Mouse (Mus musculus) embryonic facial prominence, embryonic 13.5 days (tissue): Measurements from ENCODE around the gene Fam102a. TPM values are rescaled to one million over a fixed set of nuclear protein-coding genes. Genes with fewer than 3 reads are reported as not detected.

Experiments used
- ATAC-seq: fragments of 200-750 bp; cut with Nextera tagmentation; 2 replicates; pipeline ENCODE4 v1.8.0; 2017; ENCODE audit warnings: low read depth; ENCODE audit not compliant: insufficient number of reproducible peaks, insufficient read depth, low FRiP score, low TSS enrichment
- H3K27ac ChIP-seq: fragments of 300-500 bp; sonication (generic); 2 replicates; pipeline ENCODE4 v1.5.1; 2015; ENCODE audit warnings: moderate library complexity, mild to moderate bottlenecking, inconsistent platforms
- H3K27me3 ChIP-seq: fragments of 300-500 bp; sonication (generic); 2 replicates; pipeline ENCODE4 v1.6.1; 2015; ENCODE audit warnings: mild to moderate bottlenecking, inconsistent platforms
- H3K36me3 ChIP-seq: fragments of 300-500 bp; sonication (generic); 2 replicates; pipeline ENCODE4 v1.6.1; 2015; ENCODE audit warnings: mild to moderate bottlenecking, inconsistent platforms
- H3K4me1 ChIP-seq: fragments of 300-500 bp; sonication (generic); 2 replicates; pipeline ENCODE4 v1.6.1; 2015; ENCODE audit warnings: inconsistent platforms
- H3K4me2 ChIP-seq: fragments of 300-500 bp; sonication (generic); 2 replicates; pipeline ENCODE4 v1.6.1; 2015; ENCODE audit warnings: moderate library complexity, mild to moderate bottlenecking, inconsistent platforms
- H3K4me3 ChIP-seq: fragments of 300-500 bp; sonication (generic); 2 replicates; pipeline ENCODE4 v1.5.1; 2015; ENCODE audit warnings: mild to moderate bottlenecking, inconsistent platforms
- H3K9ac ChIP-seq: fragments of 300-500 bp; sonication (generic); 2 replicates; pipeline ENCODE4 v1.6.1; 2015; ENCODE audit warnings: mild to moderate bottlenecking, inconsistent platforms
- H3K9me3 ChIP-seq: fragments of 300-500 bp; sonication (generic); 2 replicates; pipeline ENCODE4 v1.6.1; 2016; ENCODE audit warnings: inconsistent platforms
- WGBS: fragments of 180-500 bp; shearing (Covaris S2); methylation state at CpG from one replicate; pipeline ENCODE4 v1.1.7; 2015; ENCODE audit warnings: mixed read lengths; 5-methylcytosine and 5-hydroxymethylcytosine counted together
- polyA plus RNA-seq: library from polyadenylated mRNA; unstranded; fragments of >200 nt; fragmentation: Nextera tagmentation; extraction: Ambion mirVana; gene quantifications from 2 replicates; pipeline ENCODE4 v1.2.1, GENCODE M21; 2015

Fam102a gene
- polyA plus RNA-seq, 1 experiment from 2014 or later = 15.5 TPM

DNA sequence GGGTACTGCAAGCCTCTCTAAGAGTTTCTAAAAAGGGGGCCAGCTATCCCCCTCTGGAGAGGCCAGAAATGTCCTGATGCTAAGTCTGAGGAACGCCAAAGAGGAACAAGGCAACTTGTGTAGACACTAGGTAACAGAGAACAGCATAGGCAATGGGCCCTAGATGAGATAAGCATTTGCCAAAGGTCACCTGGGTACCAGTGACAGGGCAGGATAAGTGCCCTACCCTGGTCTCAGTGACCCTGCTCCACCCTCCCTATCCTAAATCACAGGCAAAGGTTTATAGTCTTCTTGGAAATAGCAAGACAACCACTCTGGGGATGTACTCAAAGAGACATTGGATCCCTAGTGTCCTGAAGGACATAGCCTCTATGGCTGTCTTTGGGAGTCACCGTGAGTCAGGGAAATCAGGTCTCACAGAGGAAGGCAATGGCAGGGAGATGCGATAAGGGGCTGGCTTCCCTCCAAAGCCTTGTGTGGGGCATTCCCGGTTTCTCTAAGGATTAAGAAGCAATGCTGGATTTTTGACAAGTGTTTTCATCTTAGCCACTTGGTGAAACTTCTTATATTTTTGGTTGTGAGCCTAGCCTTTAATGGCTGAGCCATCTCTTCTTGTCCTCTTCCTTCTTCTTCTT is 17.8 kb upstream of the Fam102a start:
- ATAC-seq = no peak
- Histone ChIP-seq H3K4me3 (no peak overlapping the region), H3K36me3 (no peaks in the 10 kb centered on the region), H3K4me2 (no peak overlapping the region), H3K27ac (no peak overlapping the region), H3K9ac (no peak overlapping the region), H3K4me1 (peaks cover 8% of the 10 kb centered on the region; the same call in 1 of the 2 replicates), H3K27me3 (no peaks in the 10 kb centered on the region), H3K9me3 (no peaks in the 10 kb centered on the region)
- WGBS = 93% methylated on average over 4 of the region's 4 CpGs

DNA sequence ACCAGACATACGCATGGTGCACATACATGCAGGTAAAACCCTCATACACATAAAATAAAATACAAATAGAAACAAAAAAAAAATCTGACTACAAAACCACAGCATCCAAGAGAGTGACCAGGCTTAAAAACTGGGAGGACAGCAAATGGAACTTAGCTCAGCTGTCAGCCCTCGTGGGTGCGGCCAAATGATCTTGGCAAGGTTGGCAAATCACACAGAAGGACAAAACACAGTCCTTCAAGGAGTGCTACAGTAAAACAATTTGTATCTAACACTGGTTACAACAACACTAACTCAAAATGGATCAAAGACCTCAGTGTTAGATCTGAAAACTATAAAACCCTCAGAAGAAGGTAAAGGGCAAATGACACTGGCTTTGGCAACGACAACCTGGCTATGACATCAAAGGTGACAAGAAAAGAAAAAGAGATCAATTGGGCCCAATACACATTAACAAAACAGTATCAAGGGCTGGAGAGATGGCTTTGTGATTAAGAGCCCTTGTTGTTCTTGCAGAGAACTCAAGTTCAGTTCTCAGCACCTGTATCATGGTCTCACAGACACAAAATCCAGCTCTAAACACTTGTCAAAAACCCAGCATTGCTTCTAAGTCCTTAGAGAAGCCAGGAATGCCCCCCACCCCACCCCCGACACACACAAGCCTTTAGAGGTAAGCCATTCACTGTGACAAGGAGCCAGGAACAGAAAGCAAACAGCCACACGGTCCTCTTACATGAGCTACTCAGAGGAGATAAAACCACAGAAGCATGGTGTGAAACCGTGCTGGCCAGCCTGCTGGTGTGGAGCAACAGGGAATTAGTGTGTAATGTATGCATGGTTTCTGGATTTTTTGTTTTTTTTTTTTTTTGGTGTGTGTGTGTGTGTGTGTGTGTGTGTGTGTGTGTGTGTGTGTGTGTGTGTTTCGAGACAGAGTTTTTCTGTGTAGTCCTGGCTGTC is 14.8 kb upstream of the Fam102a start:
- no peak overlapping the region for H3K27ac ChIP-seq
- no peaks in the 10 kb centered on the region for H3K36me3 ChIP-seq
- no peak overlapping the region for H3K4me2 ChIP-seq
- no peaks in the 10 kb centered on the region for H3K27me3 ChIP-seq
- H3K9me3 ChIP-seq = no peaks in the 10 kb centered on the region
- WGBS = 79% methylated on average over 7 of the region's 8 CpGs
- H3K4me3 ChIP-seq = no peak overlapping the region
- no peaks in the 10 kb centered on the region for H3K4me1 ChIP-seq
- no peak for ATAC-seq
- H3K9ac ChIP-seq = no peak overlapping the region

DNA sequence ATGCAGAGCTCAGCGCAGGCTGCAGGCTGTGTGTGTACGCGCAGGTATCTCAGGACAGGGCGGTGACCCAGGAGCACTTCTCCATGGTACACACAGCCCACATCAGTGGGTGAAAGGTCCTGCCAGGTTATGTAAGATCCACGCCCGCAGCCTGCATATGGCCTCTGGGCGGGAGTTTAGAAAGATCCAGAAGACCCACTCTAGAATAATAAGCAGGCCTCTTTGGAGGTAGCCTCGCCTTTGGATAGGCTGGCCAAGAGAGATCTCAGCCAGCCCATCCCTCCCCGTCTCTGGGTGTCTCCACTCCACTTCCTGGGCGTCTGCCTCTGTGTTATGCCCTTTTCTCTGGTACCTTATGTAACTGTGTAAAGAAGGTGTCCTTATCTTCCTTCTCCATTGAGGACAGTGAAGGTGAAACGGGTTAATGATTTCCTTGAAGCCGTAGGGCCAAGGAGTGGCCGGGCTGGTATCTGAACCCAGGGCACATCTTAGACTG is 10.5 kb upstream of the Fam102a start:
- H3K36me3 ChIP-seq = no peaks in the 10 kb centered on the region
- H3K4me1 ChIP-seq = no peaks in the 10 kb centered on the region
- no peak overlapping the region for H3K4me2 ChIP-seq
- no peak overlapping the region for H3K27ac ChIP-seq
- H3K9ac ChIP-seq = no peak overlapping the region
- no peaks in the 10 kb centered on the region for H3K27me3 ChIP-seq
- H3K9me3 ChIP-seq = no peaks in the 10 kb centered on the region
- H3K4me3 ChIP-seq = no peak overlapping the region
- no peak for ATAC-seq
- 89% methylated on average over 13 of the region's 13 CpGs for WGBS

DNA sequence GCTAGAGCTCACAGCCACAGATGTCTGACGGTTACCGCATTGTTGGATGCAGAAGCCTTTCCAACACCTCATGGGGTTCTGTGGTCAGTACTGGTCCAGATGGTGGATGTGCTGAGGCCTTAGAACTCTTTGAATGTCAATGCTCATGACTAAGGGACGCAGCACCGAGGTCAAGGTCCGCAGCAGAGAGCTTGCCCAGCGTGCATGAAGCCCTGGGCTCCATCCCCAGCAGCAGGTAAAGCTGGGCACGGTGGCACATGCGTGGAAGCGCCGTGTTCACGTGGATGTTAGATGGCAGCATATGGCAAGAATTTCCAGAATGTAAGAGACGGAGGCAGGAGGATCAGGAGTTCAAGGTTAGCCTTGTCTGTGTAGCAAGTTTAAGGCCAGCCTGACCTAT is 9.3 kb upstream of the Fam102a start:
- H3K27ac ChIP-seq = no peak overlapping the region
- no peak overlapping the region for H3K4me2 ChIP-seq
- ATAC-seq = no peak
- no peaks in the 10 kb centered on the region for H3K4me1 ChIP-seq
- H3K4me3 ChIP-seq = no peak overlapping the region
- no peaks in the 10 kb centered on the region for H3K36me3 ChIP-seq
- H3K9me3 ChIP-seq = no peaks in the 10 kb centered on the region
- H3K9ac ChIP-seq = no peak overlapping the region; the same call in 1 of the 2 replicates
- H3K27me3 ChIP-seq = no peaks in the 10 kb centered on the region
- 87% methylated on average over 12 of the region's 12 CpGs for WGBS

DNA sequence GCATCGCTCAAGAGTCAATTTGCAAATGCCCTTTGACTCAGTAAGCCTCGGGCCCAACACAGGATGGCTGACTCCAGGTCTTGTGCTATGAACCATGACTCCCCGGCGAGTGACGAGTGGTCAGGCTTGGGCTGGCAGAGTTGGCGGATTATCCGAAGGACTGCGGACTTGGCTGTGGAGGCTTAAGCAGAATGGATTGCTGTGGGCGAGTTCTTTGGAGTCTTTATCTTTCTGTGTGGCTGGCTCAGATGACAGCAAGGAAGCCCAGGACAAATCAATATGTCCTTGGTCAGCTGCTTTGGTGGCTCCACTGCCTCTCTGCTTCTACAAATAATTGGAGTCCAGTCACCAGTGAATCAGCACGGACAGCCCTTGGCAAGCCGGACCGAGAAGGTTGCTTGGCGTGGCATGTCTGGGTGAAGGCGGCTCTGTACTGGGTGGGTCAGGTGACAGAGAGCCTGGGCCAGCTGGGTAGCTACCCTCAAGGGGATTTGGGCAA is 7.6 kb upstream of the Fam102a start:
- Histone ChIP-seq H3K4me1 (no peaks in the 10 kb centered on the region), H3K27ac (no peak overlapping the region), H3K9me3 (no peaks in the 10 kb centered on the region), H3K4me3 (no peak overlapping the region), H3K36me3 (no peaks in the 10 kb centered on the region), H3K9ac (no peak overlapping the region), H3K4me2 (no peak overlapping the region), H3K27me3 (no peaks in the 10 kb centered on the region)
- ATAC-seq = no peak
- 77% methylated on average over 14 of the region's 14 CpGs for WGBS

DNA sequence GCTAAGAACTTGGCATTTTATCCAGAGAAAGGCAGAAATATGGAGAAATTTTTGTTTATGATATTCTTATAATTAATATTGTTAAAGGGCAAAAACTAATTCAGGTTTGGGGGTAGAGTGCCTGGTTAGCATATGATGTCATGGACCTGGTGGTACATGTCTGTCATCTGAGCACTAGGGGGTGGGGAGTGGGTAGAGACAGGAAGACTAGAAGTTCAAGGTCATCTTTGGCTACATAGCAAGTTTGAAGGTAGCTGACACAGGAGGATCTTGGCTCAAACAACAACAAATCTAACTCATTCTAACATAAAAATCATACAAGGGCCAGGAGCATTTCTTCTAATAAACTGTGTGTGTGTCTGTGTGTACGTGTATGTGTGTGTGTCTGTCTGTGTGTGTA is 6.8 kb upstream of the Fam102a start:
- H3K36me3 ChIP-seq = no peaks in the 10 kb centered on the region

DNA sequence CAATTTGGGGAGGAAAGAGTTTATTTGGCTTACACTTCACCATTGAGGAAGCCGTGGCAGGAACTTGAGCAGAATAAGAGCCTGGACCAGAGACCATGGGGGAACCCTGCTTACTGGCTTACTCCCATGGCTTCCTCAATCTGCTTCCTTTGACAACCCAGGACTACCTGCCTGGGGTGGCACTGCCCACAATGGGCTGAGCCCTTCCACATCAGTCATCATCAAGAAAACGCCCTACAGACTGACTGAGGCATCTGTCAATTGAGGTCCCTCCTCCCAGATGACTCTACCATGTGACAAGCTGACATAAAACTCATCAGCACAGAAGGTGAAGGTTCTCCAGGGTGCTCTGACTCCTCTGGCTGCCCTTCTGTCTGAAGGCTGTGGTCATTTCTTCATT is 4.7 kb upstream of the Fam102a start:
- Histone ChIP-seq H3K9ac (no peak overlapping the region), H3K27ac (no peak overlapping the region), H3K4me1 (peaks cover 16% of the 10 kb centered on the region), H3K4me2 (no peak overlapping the region), H3K27me3 (no peaks in the 10 kb centered on the region), H3K9me3 (no peaks in the 10 kb centered on the region), H3K4me3 (no peak overlapping the region), H3K36me3 (no peaks in the 10 kb centered on the region)
- WGBS = 89% methylated on average over 2 of the region's 2 CpGs
- no peak for ATAC-seq

More for the DNA sequence above, 6.8 kb upstream of the Fam102a start:
- Histone ChIP-seq H3K9ac (no peak overlapping the region), H3K4me1 (peaks cover 2% of the 10 kb centered on the region), H3K27ac (no peak overlapping the region), H3K4me3 (no peak overlapping the region), H3K27me3 (no peaks in the 10 kb centered on the region), H3K9me3 (no peaks in the 10 kb centered on the region), H3K4me2 (no peak overlapping the region)
- no peak for ATAC-seq
- 85% methylated on average over 1 of the region's 1 CpGs for WGBS

DNA sequence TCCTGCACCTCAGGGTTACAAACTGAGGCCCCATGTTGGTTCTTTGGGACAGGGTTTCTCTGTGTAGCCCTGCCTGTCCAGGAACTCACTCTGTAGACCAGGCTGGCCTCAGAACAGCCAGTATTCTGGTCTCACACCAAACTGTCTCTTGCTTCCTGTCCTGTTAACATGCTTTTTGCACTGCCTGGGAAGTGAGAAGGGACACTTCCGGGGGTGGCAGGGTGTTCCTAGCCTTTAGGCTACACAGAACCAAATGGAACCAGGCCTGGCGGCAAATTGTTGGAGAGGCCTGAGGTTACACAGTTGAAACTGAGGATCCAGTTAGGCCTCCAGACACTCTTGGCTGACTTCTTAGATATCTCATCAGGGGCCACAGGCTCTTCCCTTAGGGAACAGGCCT is 2.0 kb upstream of the Fam102a start:
- Histone ChIP-seq H3K4me3 (no peak overlapping the region), H3K9me3 (no peaks in the 10 kb centered on the region), H3K4me2 (no peak overlapping the region), H3K9ac (no peak overlapping the region), H3K4me1 (peaks cover 37% of the 10 kb centered on the region), H3K27ac (no peak overlapping the region), H3K36me3 (no peaks in the 10 kb centered on the region), H3K27me3 (no peaks in the 10 kb centered on the region)
- WGBS = 73% methylated on average over 2 of the region's 2 CpGs
- ATAC-seq = no peak

DNA sequence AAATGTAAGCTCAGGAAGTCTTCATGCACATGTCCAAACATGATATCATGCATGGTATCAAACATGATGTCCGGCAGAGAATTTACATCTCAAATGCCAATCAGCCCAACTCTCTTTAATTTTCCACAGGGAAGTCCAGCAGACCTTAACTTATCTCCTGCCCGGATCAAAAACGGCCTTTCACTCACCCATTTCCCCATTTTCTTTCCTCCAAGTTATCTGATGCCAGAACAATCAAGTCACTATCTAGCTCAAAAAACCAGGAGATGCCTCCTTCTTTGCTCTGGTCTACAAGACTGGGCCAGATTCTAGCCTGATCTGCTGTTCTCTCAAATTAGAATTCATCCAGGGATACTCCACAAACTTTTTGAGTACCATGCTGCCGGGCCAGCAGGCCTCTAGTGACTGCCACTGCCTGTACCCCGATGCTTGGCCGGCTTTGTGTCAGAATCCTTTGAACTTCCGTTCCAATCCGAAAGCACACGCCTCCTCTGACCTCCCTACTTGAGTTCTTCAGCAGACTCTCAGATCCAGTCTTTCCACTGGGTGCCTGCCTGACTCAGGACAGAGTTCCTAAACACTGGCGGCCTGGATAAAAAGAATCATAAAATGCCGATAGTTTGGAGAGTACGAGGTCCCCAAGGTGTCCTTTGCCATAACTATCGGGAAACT is 935 bp upstream of the Fam102a start:
- H3K4me1 ChIP-seq = peaks cover 48% of the 10 kb centered on the region
- peak overlapping the region; percentile 96 for H3K27ac ChIP-seq
- 8% methylated on average over 13 of the region's 13 CpGs for WGBS

DNA sequence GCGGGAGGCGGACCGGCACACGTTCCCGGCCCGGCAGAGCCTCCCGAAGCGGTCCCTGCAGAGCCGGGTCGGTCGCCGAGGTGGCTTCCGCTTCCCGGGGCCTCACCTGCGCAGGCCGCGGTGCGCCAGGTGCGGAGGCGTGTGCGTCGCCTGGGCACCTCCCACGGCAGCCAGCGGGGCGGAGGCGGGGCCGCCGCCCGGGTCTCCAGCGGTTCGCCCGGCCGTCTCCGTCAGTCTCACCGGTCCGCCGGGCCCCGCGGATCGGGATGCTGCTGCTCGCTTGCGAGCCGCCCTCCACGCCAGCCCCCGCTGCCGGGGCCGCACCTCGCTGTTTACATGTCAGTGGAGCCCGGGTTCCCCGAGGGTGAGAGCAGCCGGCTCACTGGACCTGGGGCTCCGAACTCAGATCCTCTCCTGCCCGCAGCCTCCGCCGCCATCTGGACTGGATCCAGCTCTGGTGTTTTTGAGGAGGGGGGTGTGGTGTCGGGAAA is 414 bp downstream of the Fam102a start:
- under 1% methylated on average over 47 of the region's 56 CpGs for WGBS
- Histone ChIP-seq H3K9me3 (no peaks in the 10 kb centered on the region), H3K36me3 (no peaks in the 10 kb centered on the region), H3K4me1 (peaks cover 60% of the 10 kb centered on the region), H3K4me2 (peak overlapping the region; percentile 90), H3K27ac (peak overlapping the region; percentile 98), H3K27me3 (no peaks in the 10 kb centered on the region), H3K4me3 (peak overlapping the region; percentile 92), H3K9ac (peak overlapping the region; percentile 94)
- ATAC-seq = peak; percentile 41

More for the DNA sequence above, 935 bp upstream of the Fam102a start:
- Histone ChIP-seq H3K4me2 (peak overlapping the region; percentile 90), H3K27me3 (no peaks in the 10 kb centered on the region), H3K36me3 (no peaks in the 10 kb centered on the region), H3K9me3 (no peaks in the 10 kb centered on the region), H3K4me3 (peak overlapping the region; percentile 92), H3K9ac (peak overlapping the region; percentile 94)
- ATAC-seq = no peak

DNA sequence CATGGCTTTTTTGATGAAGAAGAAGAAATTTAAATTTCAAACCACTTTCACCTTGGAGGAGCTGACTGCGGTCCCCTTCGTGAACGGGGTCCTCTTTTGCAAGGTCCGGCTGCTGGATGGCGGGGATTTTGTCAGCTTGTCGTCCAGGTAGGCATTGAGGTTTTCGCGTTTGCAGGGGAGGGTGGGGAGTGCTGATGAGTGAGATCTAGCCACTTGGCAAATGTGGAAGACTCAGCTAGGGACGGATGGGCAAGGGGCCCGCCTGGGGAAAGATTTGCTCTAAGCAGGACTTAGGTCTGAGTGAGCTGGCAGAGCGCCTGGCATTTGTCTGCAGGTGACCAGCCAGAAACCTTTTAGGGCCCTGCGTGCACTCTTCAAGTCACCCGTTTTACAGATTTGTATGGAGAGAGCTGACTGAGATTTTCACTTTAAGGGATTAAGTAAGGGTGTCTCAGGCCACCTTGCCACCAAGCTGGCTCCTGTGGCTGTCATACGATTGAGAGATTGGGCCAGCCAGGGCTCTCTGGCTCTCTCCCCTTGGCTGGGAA is 1.0 kb downstream of the Fam102a start:
- Histone ChIP-seq H3K27ac (peak overlapping the region; percentile 98), H3K27me3 (no peaks in the 10 kb centered on the region), H3K4me1 (peaks cover 64% of the 10 kb centered on the region), H3K9ac (peak overlapping the region; percentile 94), H3K9me3 (no peaks in the 10 kb centered on the region), H3K36me3 (no peaks in the 10 kb centered on the region), H3K4me3 (peak overlapping the region; percentile 92), H3K4me2 (peak overlapping the region; percentile 90)
- ATAC-seq = no peak
- WGBS = 1% methylated on average over 14 of the region's 14 CpGs
